Mouse (Mus musculus) lung, embryonic 15.5 days (tissue): ENCODE measurements around the gene Mcrs1. TPM values are rescaled to one million over a fixed set of nuclear protein-coding genes. Genes with fewer than 3 reads are reported as not detected.
"Not testable (repeated sequence)": the region's sequence is repeated elsewhere in the genome, so short reads cannot be mapped to it uniquely, and the experiment has no call there.

ENCODE experiments used
- ATAC-seq: fragments of 200-750 bp; cut with Nextera tagmentation; 2 replicates; pipeline ENCODE4 v1.8.0; 2017; ENCODE audit warnings: moderate number of reproducible peaks, borderline replicate concordance; ENCODE audit not compliant: low FRiP score, low TSS enrichment; ENCODE audit errors: extremely low read depth
- H3K27ac ChIP-seq: fragments of 300-500 bp; sonication (generic); 2 replicates; pipeline ENCODE4 v1.5.1; 2015; ENCODE audit warnings: moderate library complexity, mild to moderate bottlenecking, inconsistent platforms
- H3K27me3 ChIP-seq: fragments of 300-500 bp; sonication (generic); 2 replicates; pipeline ENCODE4 v1.6.1; 2015; ENCODE audit warnings: inconsistent platforms
- H3K36me3 ChIP-seq: fragments of 300-500 bp; sonication (generic); 2 replicates; pipeline ENCODE4 v1.6.1; 2015; ENCODE audit warnings: inconsistent platforms
- H3K4me1 ChIP-seq: fragments of 300-500 bp; sonication (generic); 2 replicates; pipeline ENCODE4 v1.6.1; 2015; ENCODE audit warnings: inconsistent platforms
- H3K4me2 ChIP-seq: fragments of 300-500 bp; sonication (generic); 2 replicates; pipeline ENCODE4 v1.6.1; 2015; ENCODE audit warnings: inconsistent platforms, mild to moderate bottlenecking, moderate library complexity
- H3K4me3 ChIP-seq: fragments of 300-500 bp; sonication (generic); 2 replicates; pipeline ENCODE4 v1.5.1; 2015; ENCODE audit warnings: mild to moderate bottlenecking, inconsistent platforms
- H3K9ac ChIP-seq: fragments of 300-500 bp; sonication (generic); 2 replicates; pipeline ENCODE4 v1.6.1; 2015; ENCODE audit warnings: inconsistent platforms
- H3K9me3 ChIP-seq: fragments of 300-500 bp; sonication (generic); 2 replicates; pipeline ENCODE4 v1.6.1; 2016; ENCODE audit warnings: inconsistent platforms
- WGBS: fragments of 180-500 bp; shearing (Covaris S2); methylation state at CpG from one replicate; pipeline ENCODE4 v1.1.7; 2015; 5-methylcytosine and 5-hydroxymethylcytosine counted together
- polyA plus RNA-seq: library from polyadenylated mRNA; unstranded; fragments of >200 nt; fragmentation: Nextera tagmentation; extraction: Ambion mirVana; gene quantifications from 2 replicates; pipeline ENCODE4 v1.2.1, GENCODE M21; 2015

Mcrs1 gene
- polyA plus RNA-seq, 1 experiment from 2014 or later, result 141 TPM

- no peak overlapping the region for H3K4me2 ChIP-seq
- no peak overlapping the region for H3K4me3 ChIP-seq
- H3K27me3 ChIP-seq, result no peaks in the 10 kb centered on the region
- H3K36me3 ChIP-seq, result no peaks in the 10 kb centered on the region
- no peak overlapping the region for H3K9ac ChIP-seq
- H3K9me3 ChIP-seq, result no peaks in the 10 kb centered on the region
- no peak for ATAC-seq
- peaks cover 8% of the 10 kb centered on the region for H3K4me1 ChIP-seq
- 78% methylated on average over 2 of the region's 2 CpGs for WGBS
- H3K27ac ChIP-seq, result no peak overlapping the region
Observed at GRCm38 (mm10) chr15:99264363-99264762, 12.6 kb upstream of the Mcrs1 start.

- Histone ChIP-seq H3K4me3 (no peak overlapping the region), H3K27ac (no peak overlapping the region), H3K4me2 (no peak overlapping the region), H3K4me1 (peaks cover 12% of the 10 kb centered on the region), H3K9ac (no peak overlapping the region), H3K27me3 (no peaks in the 10 kb centered on the region), H3K36me3 (no peaks in the 10 kb centered on the region), H3K9me3 (no peaks in the 10 kb centered on the region)
- no peak for ATAC-seq
- WGBS, result 54% methylated on average over 10 of the region's 10 CpGs
Observed at GRCm38 (mm10) chr15:99262702-99263101, 10.9 kb upstream of the Mcrs1 start.

GRCm38 (mm10) chr15:99259730-99260252 is 8.0 kb upstream of the Mcrs1 start:
- H3K36me3 ChIP-seq, result no peaks in the 10 kb centered on the region
- 0 out of 2 replicates have a peak overlapping the region, but pooled peaks have one; percentile 11 for H3K9ac ChIP-seq
- WGBS, result 2% methylated on average over 7 of the region's 10 CpGs
- peak overlapping the region; percentile 51 for H3K4me2 ChIP-seq
- peak; percentile 82 for ATAC-seq
- H3K9me3 ChIP-seq, result no peaks in the 10 kb centered on the region
- H3K4me3 ChIP-seq, result peak overlapping the region; percentile 26
- peak overlapping the region; percentile 88 for H3K27ac ChIP-seq
- H3K4me1 ChIP-seq, result peaks cover 12% of the 10 kb centered on the region
- no peaks in the 10 kb centered on the region for H3K27me3 ChIP-seq

- H3K9ac ChIP-seq, result 0 out of 2 replicates have a peak overlapping the region, but pooled peaks have one; percentile 11
- peaks cover 12% of the 10 kb centered on the region for H3K4me1 ChIP-seq
- no peaks in the 10 kb centered on the region for H3K27me3 ChIP-seq
- no peaks in the 10 kb centered on the region for H3K36me3 ChIP-seq
- H3K9me3 ChIP-seq, result no peaks in the 10 kb centered on the region
- 40% methylated on average over 8 of the region's 8 CpGs for WGBS
- peak overlapping the region; percentile 51 for H3K4me2 ChIP-seq
- H3K27ac ChIP-seq, result peak overlapping the region; percentile 88
- ATAC-seq, result peak; percentile 88
- H3K4me3 ChIP-seq, result peak overlapping the region; percentile 26
Observed at GRCm38 (mm10) chr15:99259167-99259729, 7.5 kb upstream of the Mcrs1 start.

- ATAC-seq, result no peak
- WGBS, result 76% methylated on average over 6 of the region's 6 CpGs
- H3K27ac ChIP-seq, result no peak overlapping the region
- peaks cover 25% of the 10 kb centered on the region for H3K4me1 ChIP-seq
- no peak overlapping the region for H3K4me2 ChIP-seq
- H3K4me3 ChIP-seq, result no peak overlapping the region
- no peaks in the 10 kb centered on the region for H3K36me3 ChIP-seq
- H3K9me3 ChIP-seq, result no peaks in the 10 kb centered on the region
- H3K27me3 ChIP-seq, result no peaks in the 10 kb centered on the region
- no peak overlapping the region for H3K9ac ChIP-seq
Observed at GRCm38 (mm10) chr15:99255241-99255749, 3.5 kb upstream of the Mcrs1 start.

GRCm38 (mm10) chr15:99254477-99255005 is 2.8 kb upstream of the Mcrs1 start:
- no peaks in the 10 kb centered on the region for H3K9me3 ChIP-seq
- H3K4me1 ChIP-seq, result peaks cover 20% of the 10 kb centered on the region
- no peak overlapping the region for H3K4me2 ChIP-seq
- no peak overlapping the region for H3K27ac ChIP-seq
- no peak for ATAC-seq
- H3K4me3 ChIP-seq, result no peak overlapping the region
- H3K9ac ChIP-seq, result no peak overlapping the region
- H3K27me3 ChIP-seq, result no peaks in the 10 kb centered on the region
- no peaks in the 10 kb centered on the region for H3K36me3 ChIP-seq
- WGBS, result 83% methylated on average over 2 of the region's 2 CpGs

- no peaks in the 10 kb centered on the region for H3K27me3 ChIP-seq
- H3K36me3 ChIP-seq, result no peaks in the 10 kb centered on the region
- no peak overlapping the region for H3K27ac ChIP-seq
- no peak overlapping the region for H3K4me2 ChIP-seq
- 90% methylated on average over 6 of the region's 6 CpGs for WGBS
- H3K9me3 ChIP-seq, result no peaks in the 10 kb centered on the region
- H3K4me1 ChIP-seq, result peaks cover 15% of the 10 kb centered on the region
- no peak overlapping the region for H3K4me3 ChIP-seq
- no peak for ATAC-seq
- no peak overlapping the region for H3K9ac ChIP-seq
Observed at GRCm38 (mm10) chr15:99253772-99254171, 2.0 kb upstream of the Mcrs1 start.

- H3K9ac ChIP-seq, H3K9me3 ChIP-seq, H3K36me3 ChIP-seq, ATAC-seq, H3K27me3 ChIP-seq: not testable (repeated sequence)
- peak overlapping the region; percentile 99 for H3K27ac ChIP-seq
- H3K4me2 ChIP-seq, result peak overlapping the region; percentile 80
- H3K4me1 ChIP-seq, result peaks cover 15% of the 10 kb centered on the region
- peak overlapping the region; percentile 85; the same call in 1 of the 2 replicates for H3K4me3 ChIP-seq
- WGBS, result 41% methylated on average over 2 of the region's 2 CpGs
Observed at GRCm38 (mm10) chr15:99253175-99253479, 1.4 kb upstream of the Mcrs1 start.

GRCm38 (mm10) chr15:99252381-99253174 is 817 bp upstream of the Mcrs1 start:
- Histone ChIP-seq H3K4me3 (peak overlapping the region; percentile 85), H3K9ac (peak overlapping the region; percentile 53), H3K36me3 (peaks cover 9% of the 10 kb centered on the region), H3K4me1 (peaks cover 15% of the 10 kb centered on the region), H3K4me2 (peak overlapping the region; percentile 80), H3K27me3 (no peaks in the 10 kb centered on the region), H3K27ac (peak overlapping the region; percentile 99), H3K9me3 (no peaks in the 10 kb centered on the region)
- 2% methylated on average over 22 of the region's 22 CpGs for WGBS
- peak; percentile 71 for ATAC-seq

GRCm38 (mm10) chr15:99251111-99251510 is 650 bp downstream of the Mcrs1 start:
- WGBS, result under 1% methylated on average over 14 of the region's 15 CpGs
- Histone ChIP-seq H3K4me2 (peak overlapping the region; percentile 80), H3K4me3 (peak overlapping the region; percentile 85), H3K4me1 (peaks cover 15% of the 10 kb centered on the region), H3K9ac (peak overlapping the region; percentile 54), H3K36me3 (peaks cover 23% of the 10 kb centered on the region)
- not testable (repeated sequence) for H3K9me3 ChIP-seq, ATAC-seq, H3K27me3 ChIP-seq, H3K27ac ChIP-seq

- H3K9ac ChIP-seq, result no peak overlapping the region
Observed at GRCm38 (mm10) chr15:99249938-99250337, 1.8 kb downstream of the Mcrs1 start.

GRCm38 (mm10) chr15:99248972-99249371 is 2.8 kb downstream of the Mcrs1 start:
- H3K4me1 ChIP-seq, result peaks cover 15% of the 10 kb centered on the region
- no peaks in the 10 kb centered on the region for H3K27me3 ChIP-seq
- no peak for ATAC-seq
- H3K4me3 ChIP-seq, result no peak overlapping the region
- H3K36me3 ChIP-seq, result peaks cover 43% of the 10 kb centered on the region
- H3K4me2 ChIP-seq, result no peak overlapping the region
- no peak overlapping the region for H3K9ac ChIP-seq
- no peaks in the 10 kb centered on the region for H3K9me3 ChIP-seq
- WGBS, result 80% methylated on average over 9 of the region's 9 CpGs
- no peak overlapping the region for H3K27ac ChIP-seq

More at GRCm38 (mm10) chr15:99249938-99250337, 1.8 kb downstream of the Mcrs1 start:
- Histone ChIP-seq H3K27ac (no peak overlapping the region), H3K27me3 (no peaks in the 10 kb centered on the region), H3K36me3 (peaks cover 34% of the 10 kb centered on the region), H3K4me3 (no peak overlapping the region), H3K4me1 (peaks cover 15% of the 10 kb centered on the region), H3K4me2 (no peak overlapping the region), H3K9me3 (no peaks in the 10 kb centered on the region)
- 93% methylated on average over 11 of the region's 11 CpGs for WGBS
- ATAC-seq, result no peak
